Mouse (Mus musculus) myocyte (in vitro differentiated cells): ENCODE data around the gene Trpc4ap. TPM values are rescaled to one million over a fixed set of nuclear protein-coding genes. Genes with fewer than 3 reads are reported as not detected.
"Not testable (repeated sequence)": the region's sequence is repeated elsewhere in the genome, so short reads cannot be mapped to it uniquely, and the experiment has no call there.

ENCODE experiments used
- H3K27me3 ChIP-seq: one replicate; pipeline ENCODE4 v1.6.1; 2011; ENCODE audit not compliant: control insufficient read depth, insufficient read depth, insufficient read length
- H3K36me3 ChIP-seq: one replicate; pipeline ENCODE4 v1.6.1; 2011; ENCODE audit not compliant: control insufficient read depth, insufficient read depth
- H3K4me2 ChIP-seq: one replicate; pipeline ENCODE4 v1.6.1; 2011; ENCODE audit warnings: low read depth, control low read depth
- H3K4me3 ChIP-seq: one replicate; pipeline ENCODE4 v1.5.1; 2011; ENCODE audit warnings: mild to moderate bottlenecking, control low read depth, moderate library complexity
- H3K79me2 ChIP-seq: one replicate; pipeline ENCODE4 v1.6.1; 2011; ENCODE audit not compliant: control insufficient read depth, insufficient read depth
- H3ac ChIP-seq: one replicate; pipeline ENCODE4 v1.6.1; 2011; ENCODE audit not compliant: control insufficient read depth, insufficient read length
- CEBPB ChIP-seq: IDR thresholded peaks from 2 replicates; pipeline ENCODE4 v1.6.1; 2011; ENCODE audit warnings: mild to moderate bottlenecking, moderate library complexity; ENCODE audit not compliant: poor library complexity, insufficient read depth, severe bottlenecking
- E2F4 ChIP-seq: IDR thresholded peaks from one replicate; pipeline ENCODE4 v1.6.1; 2011; ENCODE audit warnings: mild to moderate bottlenecking, control low read depth, moderate library complexity; ENCODE audit not compliant: insufficient read depth
- MAX ChIP-seq: IDR thresholded peaks from one replicate; pipeline ENCODE4 v1.6.1; 2011; ENCODE audit warnings: low read depth, mild to moderate bottlenecking, control low read depth
- MYOD1 ChIP-seq, 3 experiments: IDR thresholded peaks; one replicate each; pipeline ENCODE4 v1.6.1; 2011; ENCODE audit warnings: control low read depth in 2 of 3, low read depth in 2 of 3, mild to moderate bottlenecking in 2 of 3, moderate library complexity in 1 of 3; ENCODE audit not compliant: insufficient read length in 2 of 3, control insufficient read depth in 1 of 3
- MYOG ChIP-seq, 3 experiments: IDR thresholded peaks; one replicate each; pipeline ENCODE4 v1.6.1; 2011; ENCODE audit warnings: control low read depth in 2 of 3, low read depth in 2 of 3, mild to moderate bottlenecking in 2 of 3; ENCODE audit not compliant: insufficient read length in 2 of 3, control insufficient read depth in 1 of 3, insufficient read depth in 1 of 3
- POLR2A ChIP-seq: IDR thresholded peaks from one replicate; pipeline ENCODE4 v1.6.1; 2011; ENCODE audit warnings: low read depth, mild to moderate bottlenecking, control low read depth, moderate library complexity; ENCODE audit not compliant: insufficient read length
- POLR2AphosphoS2 ChIP-seq: IDR thresholded peaks from one replicate; pipeline ENCODE4 v1.6.1; 2011; ENCODE audit warnings: low read depth, control low read depth; ENCODE audit not compliant: insufficient read length
- REST ChIP-seq: IDR thresholded peaks from one replicate; pipeline ENCODE4 v1.6.1; 2011; ENCODE audit warnings: mild to moderate bottlenecking, control low read depth, moderate library complexity; ENCODE audit not compliant: insufficient read depth, insufficient read length
- SRF ChIP-seq: IDR thresholded peaks from one replicate; pipeline ENCODE4 v1.6.1; 2011; ENCODE audit warnings: low read depth; ENCODE audit not compliant: control insufficient read depth, insufficient read length
- TCF12 ChIP-seq: IDR thresholded peaks from one replicate; pipeline ENCODE4 v1.6.1; 2011; ENCODE audit warnings: mild to moderate bottlenecking, control low read depth; ENCODE audit not compliant: poor library complexity, insufficient read depth, severe bottlenecking
- TCF3 ChIP-seq: IDR thresholded peaks from one replicate; pipeline ENCODE4 v1.6.1; 2011; ENCODE audit warnings: low read depth, control low read depth; ENCODE audit not compliant: insufficient read length
- USF1 ChIP-seq: IDR thresholded peaks from one replicate; pipeline ENCODE4 v1.6.1; 2011; ENCODE audit warnings: low read depth, mild to moderate bottlenecking, control low read depth, moderate library complexity
- polyA plus RNA-seq: library from polyadenylated mRNA; unstranded; fragments of >200 nt; fragmentation: generic; extraction: Trizol; gene quantifications from one replicate; pipeline ENCODE4 v1.2.1, GENCODE M21; 2012; ENCODE audit warnings: missing spikeins

The Trpc4ap gene
- polyA plus RNA-seq, 1 experiment: 89.0 TPM

- H3K27me3 ChIP-seq: peaks cover 4% of the 10 kb centered on the region
- peak within 1 kb of the TSS; percentile 18 for H3K4me3 ChIP-seq
- no peaks in the 10 kb centered on the region for H3K79me2 ChIP-seq
- no peaks in the 10 kb centered on the region for H3K36me3 ChIP-seq
- no peak within 1 kb of the TSS for H3ac ChIP-seq
- TF ChIP-seq MYOD1 (IDR thresholded peaks at IDR 0.05; ENCODE audit: control insufficient read depth in 1 of 3, insufficient read length in 2 of 3, low read depth in 2 of 3) (peak in 1 of 3 experiments; percentile 7), MYOG (IDR thresholded peaks at IDR 0.05; ENCODE audit: control insufficient read depth in 1 of 3, insufficient read depth in 1 of 3, insufficient read length in 2 of 3, low read depth in 2 of 3) (peak in 1 of 3 experiments; percentile 18), CEBPB (no peak)
- peak within 1 kb of the TSS; percentile 84 for H3K4me2 ChIP-seq
Measured at GRCm38 (mm10) chr2:155610978-155611377, 81.2 kb downstream of the Trpc4ap start, which contains the start of gene Myh7b. Gene Myh7b, plus strand, starts transcription at chr2:155611212.

GRCm38 (mm10) chr2:155606360-155606759 lies 85.8 kb downstream of the Trpc4ap start:
- no peaks in the 10 kb centered on the region for H3K79me2 ChIP-seq
- no peak overlapping the region for H3ac ChIP-seq
- H3K36me3 ChIP-seq: no peaks in the 10 kb centered on the region
- peak overlapping the region; percentile 7 for H3K4me3 ChIP-seq
- TF ChIP-seq MYOD1 (IDR thresholded peaks at IDR 0.05; ENCODE audit: control insufficient read depth in 1 of 3, insufficient read length in 2 of 3, low read depth in 2 of 3) (peak; percentile 90 to 100 (median 99)), MYOG (IDR thresholded peaks at IDR 0.05; ENCODE audit: control insufficient read depth in 1 of 3, insufficient read depth in 1 of 3, insufficient read length in 2 of 3, low read depth in 2 of 3) (peak; percentile 90 to 99 (median 98)), TCF3 (peak; percentile 92), POLR2AphosphoS2 (no peak), POLR2A (no peak), REST (no peak), TCF12 (peak; percentile 92)
- H3K4me2 ChIP-seq: peak overlapping the region; percentile 73
- H3K27me3 ChIP-seq: peaks cover 4% of the 10 kb centered on the region

- not testable (repeated sequence) for H3K79me2 ChIP-seq, H3K4me3 ChIP-seq, H3K36me3 ChIP-seq, H3ac ChIP-seq, H3K27me3 ChIP-seq
- peak overlapping the region; percentile 73 for H3K4me2 ChIP-seq
Measured at GRCm38 (mm10) chr2:155605236-155605589, 87.0 kb downstream of the Trpc4ap start.

GRCm38 (mm10) chr2:155604560-155605235 lies 87.5 kb downstream of the Trpc4ap start:
- TF ChIP-seq E2F4 (no peak), TCF3 (no peak), MAX (no peak), POLR2A (no peak), TCF12 (no peak), MYOD1 (IDR thresholded peaks at IDR 0.05; ENCODE audit: control insufficient read depth in 1 of 3, insufficient read length in 2 of 3, low read depth in 2 of 3) (peak in 1 of 3 experiments; percentile 27), MYOG (IDR thresholded peaks at IDR 0.05; ENCODE audit: control insufficient read depth in 1 of 3, insufficient read depth in 1 of 3, insufficient read length in 2 of 3, low read depth in 2 of 3) (peak in 1 of 3 experiments; percentile 31)
- Histone ChIP-seq H3K79me2 (no peaks in the 10 kb centered on the region), H3ac (no peak overlapping the region), H3K4me3 (no peak overlapping the region), H3K4me2 (peak overlapping the region; percentile 24), H3K27me3 (peaks cover 4% of the 10 kb centered on the region), H3K36me3 (no peaks in the 10 kb centered on the region)

- Histone ChIP-seq H3K4me2 (no peak overlapping the region), H3K4me3 (no peak overlapping the region), H3K36me3 (no peaks in the 10 kb centered on the region), H3K27me3 (peaks cover 4% of the 10 kb centered on the region), H3ac (no peak overlapping the region), H3K79me2 (no peaks in the 10 kb centered on the region)
- TF ChIP-seq REST: no peak
- no peak for TF ChIP-seq POLR2AphosphoS2
- no peak for TF ChIP-seq MYOG (IDR thresholded peaks at IDR 0.05; ENCODE audit: control insufficient read depth in 1 of 3, insufficient read depth in 1 of 3, insufficient read length in 2 of 3, low read depth in 2 of 3)
- no peak for TF ChIP-seq E2F4
- no peak for TF ChIP-seq USF1
- no peak for TF ChIP-seq CEBPB
- TF ChIP-seq SRF: no peak
- no peak for TF ChIP-seq TCF12
- TF ChIP-seq MYOD1 (IDR thresholded peaks at IDR 0.05; ENCODE audit: control insufficient read depth in 1 of 3, insufficient read length in 2 of 3, low read depth in 2 of 3): no peak
- TF ChIP-seq POLR2A: no peak
- no peak for TF ChIP-seq MAX
- no peak for TF ChIP-seq TCF3
Measured at GRCm38 (mm10) chr2:155603707-155604106, 88.5 kb downstream of the Trpc4ap start.
